Mouse (Mus musculus) liver, postnatal 0 days (tissue): ENCODE measurements around the gene Myo5a.

Source experiments
- CTCF ChIP-seq: sonication (generic); IDR thresholded peaks from 2 replicates; pipeline ENCODE4 v1.5.1; 2016; ENCODE audit warnings: antibody characterized with exemption, low read depth
- EP300 ChIP-seq: IDR thresholded peaks from 2 replicates; pipeline ENCODE4 v1.6.1; 2016; ENCODE audit warnings: antibody characterized with exemption, low read depth, mild to moderate bottlenecking

- TF ChIP-seq CTCF (peak; percentile 50), EP300 (no peak)
These were observed 188.8 kb downstream of the Myo5a start for GRCm38 (mm10) chr9:75259656-75260055.
